Mouse (Mus musculus): Measurements from ENCODE around the gene Fgf12.

DNA sequence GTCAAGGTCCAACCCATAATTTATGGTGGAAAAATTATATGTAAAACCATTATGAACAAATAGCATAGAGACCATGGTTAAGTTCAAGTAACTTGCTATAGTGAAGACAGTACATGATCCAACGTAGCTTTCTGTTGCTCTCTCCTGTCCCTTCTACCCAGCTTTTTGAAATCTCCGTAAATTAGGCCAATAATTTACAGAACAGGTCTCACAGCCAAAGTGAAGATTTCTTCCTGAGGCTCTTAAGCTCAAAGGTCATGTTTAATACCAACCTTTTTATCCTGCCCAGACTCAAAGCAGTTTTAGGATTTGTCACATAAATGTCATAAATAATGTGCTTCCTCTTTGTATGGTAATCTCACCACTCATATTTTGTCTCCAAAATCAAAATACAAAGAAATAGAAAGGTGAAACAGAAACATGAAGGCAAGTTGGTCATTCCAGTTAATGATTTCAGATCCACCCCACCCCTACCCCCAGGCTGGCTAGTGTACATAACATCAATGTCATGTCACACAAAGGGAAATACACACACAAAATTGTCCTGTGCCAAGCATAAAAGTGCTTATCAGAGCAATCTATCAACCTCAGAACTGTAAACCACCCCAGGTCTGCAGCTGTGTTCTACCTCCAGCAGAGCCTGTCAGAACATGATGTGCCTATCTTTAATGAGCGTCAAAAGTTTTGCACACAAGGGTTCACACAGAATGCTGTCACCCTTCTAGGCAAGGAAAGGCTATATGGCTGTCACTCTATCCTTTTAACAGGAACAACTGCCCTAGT is 509.8 kb downstream of the Fgf12 start:
- TF ChIP-seq CTCF (IDR thresholded peaks at IDR 0.05; ENCODE audit: borderline replicate concordance, insufficient read depth, low read length) (no peak), POLR2A (IDR thresholded peaks at IDR 0.05; ENCODE audit: low read depth, low read length) (no peak)
